Comparison of ENCODE assay signal across 14 mouse cellular contexts in the genomic region with DNA sequence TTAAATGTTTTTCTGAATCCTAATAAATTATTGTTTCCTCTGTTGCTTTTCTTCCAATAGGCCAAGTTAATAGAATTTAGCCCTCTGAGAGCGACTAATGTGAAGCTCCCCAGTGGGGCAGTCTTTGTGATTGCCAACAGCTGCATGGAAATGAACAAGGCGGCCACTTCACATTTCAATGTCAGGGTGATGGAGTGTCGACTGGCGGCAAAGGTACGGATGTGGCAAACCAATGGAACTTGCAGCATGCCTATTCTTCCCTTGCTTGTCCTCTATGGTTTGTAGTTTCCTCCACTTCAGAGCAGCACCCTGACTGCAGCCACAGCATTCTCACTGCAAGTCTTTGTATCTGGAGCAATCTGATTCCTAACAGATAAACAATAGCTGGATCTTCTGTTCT.
DNase-seq lines count a peak whose midpoint lies in the region.
"Had no signal": no experiment of that assay in that cellular context is flagged by ENCODE, and none has a peak within 500 bp of the region (broad histone marks: within the 10 kb centered on the region; RNA-seq: fewer than 3 reads in every experiment).

No protein-coding gene starts in this region.

- intact Hi-C loops in heart, postnatal 10 days (cut with DNase I): no loop called here

- DNase-seq in embryo, embryonic 10.5 days (ENCODE audit: low spot score): peak; percentile 10
- no peak for DNase-seq in embryo, embryonic 10 days (ENCODE audit: low spot score)
- DNase-seq in heart, adult 11 months: peak; percentile 58
- DNase-seq in heart, postnatal 10 days: no peak
- peak; percentile 6 for DNase-seq in ZHBTc4 (ENCODE audit: low read depth, low spot score)
- DNase-seq in lung, postnatal 36 days: no peak
- DNase-seq: adrenal gland, postnatal 10 days; adrenal gland, postnatal 36 days; cerebellum, adult 11 months; cerebellum, adult 2 months; cerebellum, adult 9-11 months; cerebellum, postnatal 36 days; gastrocnemius, postnatal 25 days; heart, adult 2 months had no signal

Comparison
In these comparisons a context has a peak if more than half of its experiments do, and no peak if none do; other contexts are left out.
1. DNase-seq: peak in embryo, embryonic 10.5 days (single experiment), heart, adult 11 months (single experiment) and ZHBTc4 (single experiment); none in embryo, embryonic 10 days (single experiment), heart, postnatal 10 days (0 of 2) and lung, postnatal 36 days (single experiment).